Mouse (Mus musculus): ENCODE results near the gene Maml1.

GRCm38 (mm10) chr11:50324751-50325471 lies 32.8 kb upstream of the Maml1 start:
- TF ChIP-seq CTCF (IDR thresholded peaks at IDR 0.05; ENCODE audit: low read depth, low read length) (no peak), POLR2A (IDR thresholded peaks at IDR 0.05; ENCODE audit: borderline replicate concordance, low read depth, low read length) (no peak)
